Mouse (Mus musculus) embryonic fibroblast, embryonic 13.5 days (primary cell): ENCODE data around the gene Fancd2.

Experiments used
- CTCF ChIP-seq: IDR thresholded peaks from 2 replicates; pipeline ENCODE4 v1.5.1; 2011; ENCODE audit warnings: mild to moderate bottlenecking, control low read depth, low read length, moderate library complexity, borderline replicate concordance; ENCODE audit not compliant: insufficient read depth
- POLR2A ChIP-seq: IDR thresholded peaks from 2 replicates; pipeline ENCODE4 v1.6.1; 2011; ENCODE audit warnings: low read depth, mild to moderate bottlenecking, control low read depth, low read length, moderate library complexity

DNA sequence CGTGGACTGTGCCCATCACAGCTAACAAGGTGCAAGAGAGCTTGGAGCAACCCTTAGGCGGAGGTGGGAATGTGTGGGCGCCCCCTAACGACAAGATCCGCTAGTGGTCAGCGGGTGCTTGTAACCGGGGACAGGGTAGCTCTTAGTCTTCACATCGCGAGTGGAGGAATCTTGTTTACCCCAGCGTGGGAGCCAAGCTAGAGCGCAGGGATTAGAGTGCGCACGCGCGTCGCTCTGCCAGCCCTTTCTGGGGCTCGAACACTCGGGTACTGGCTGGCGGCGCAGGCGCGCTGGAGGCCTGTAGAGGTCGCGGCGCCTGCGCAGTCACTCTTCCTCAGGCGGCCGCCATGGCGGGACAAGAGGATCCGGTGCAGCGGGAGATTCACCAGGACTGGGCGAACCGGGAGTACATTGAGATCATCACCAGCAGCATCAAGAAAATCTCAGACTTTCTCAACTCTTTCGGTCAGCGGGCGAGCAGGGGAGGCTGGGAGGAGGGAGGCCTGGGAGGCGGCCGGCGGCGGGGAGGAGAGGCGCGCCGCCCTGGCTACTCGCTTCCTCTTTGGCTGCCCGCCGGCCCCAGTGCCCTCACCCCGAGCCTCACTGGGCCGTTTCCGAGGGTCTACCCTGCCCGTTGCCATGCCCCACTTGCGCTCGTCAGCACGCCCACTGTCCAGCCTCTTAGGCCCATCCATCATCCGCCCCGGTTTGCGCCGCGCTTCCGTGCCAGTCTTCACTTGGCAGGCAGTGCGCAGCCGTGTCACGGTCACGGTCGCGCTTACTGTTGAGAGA is 73.1 kb downstream of the Fancd2 start, which contains the start of gene Brk1:
- TF ChIP-seq CTCF (no peak), POLR2A (peak; percentile 57)
